Comparison of ENCODE assay signal across 9 mouse cellular contexts in genomic region chr11:109621183-109621582, GRCm38 (mm10). TPM values are rescaled to one million over a fixed set of nuclear protein-coding genes. Genes with fewer than 3 reads are reported as not detected.
DNase-seq lines count a peak whose midpoint lies in the region; ATAC-seq and TF ChIP-seq lines count a peak whose summit lies in the region.
"Had no signal": no experiment of that assay in that cellular context is flagged by ENCODE, and none has a peak within 500 bp of the region (broad histone marks: within the 10 kb centered on the region; RNA-seq: fewer than 3 reads in every experiment).

No protein-coding gene starts in this region.

- intact Hi-C loops in left cerebral cortex, postnatal 14 days (cut with DNase I), result loop anchor here (2.0 kb wide), 1 partner anchor 240 kb away; no protein-coding TSS in a partner anchor

- DNase-seq in midbrain, embryonic 10.5 days (ENCODE audit: low spot score), result peak; percentile 39
- peak; percentile 88 for DNase-seq in MEL (ENCODE audit: low read depth, low spot score)
- DNase-seq in brain, adult 2 months (ENCODE audit: low read depth, low spot score), result peak; percentile 84
- peak; percentile 76 to 77 for DNase-seq in left cerebral cortex, postnatal 14 days (ENCODE audit: low spot score in 2 of 2)
- peak; percentile 82 for DNase-seq in midbrain, postnatal 0 days (ENCODE audit: low spot score)
- no peak for DNase-seq in urinary bladder, adult 2 months (ENCODE audit: low spot score)

- H3K79me2 ChIP-seq in MEL (ENCODE audit: control insufficient read depth, insufficient read depth, low read length, poor library complexity), result no peaks in the 10 kb centered on the region

- peaks cover 8% of the 10 kb centered on the region; the same call in 1 of the 2 replicates for H3K4me1 ChIP-seq in midbrain, embryonic 10.5 days
- H3K4me1 ChIP-seq in midbrain, embryonic 15.5 days, result 0 out of 2 replicates have a peak, but pooled peaks cover 4% of the 10 kb centered on the region
- H3K4me1 ChIP-seq in MEL (ENCODE audit: control insufficient read depth in 1 of 2, insufficient read depth in 2 of 2, low read length in 2 of 2), result peaks cover 12 to 27% of the 10 kb centered on the region in 2 experiments
- peaks cover 37% of the 10 kb centered on the region for H3K4me1 ChIP-seq in heart, embryonic 15.5 days (replicated peaks)
- no peaks in the 10 kb centered on the region for H3K4me1 ChIP-seq in midbrain, postnatal 0 days (ENCODE audit: insufficient read depth, low read length)
- H3K4me1 ChIP-seq: neural tube, embryonic 12.5 days had no signal

- H3K36me3 ChIP-seq in midbrain, embryonic 10.5 days, result no peaks in the 10 kb centered on the region
- H3K36me3 ChIP-seq in midbrain, embryonic 15.5 days (replicated peaks), result no peaks in the 10 kb centered on the region
- H3K36me3 ChIP-seq in MEL (ENCODE audit: control insufficient read depth in 1 of 2, insufficient read depth in 2 of 2, low read length in 2 of 2), result peaks cover 0 to 24% of the 10 kb centered on the region in 2 experiments; a peak in 2 of 4 replicates
- no peaks in the 10 kb centered on the region for H3K36me3 ChIP-seq in heart, embryonic 15.5 days
- H3K36me3 ChIP-seq in midbrain, postnatal 0 days (ENCODE audit: insufficient read depth, low read length), result no peaks in the 10 kb centered on the region
- H3K36me3 ChIP-seq: neural tube, embryonic 12.5 days had no signal

- H3K4me3 ChIP-seq in midbrain, embryonic 10.5 days, result no peak overlapping the region
- no peak overlapping the region for H3K4me3 ChIP-seq in midbrain, embryonic 15.5 days
- H3K4me3 ChIP-seq in MEL (ENCODE audit: control insufficient read depth in 1 of 2, insufficient read depth in 1 of 2, low read depth in 2 of 2, low read length in 2 of 2), result no peak overlapping the region
- no peak overlapping the region for H3K4me3 ChIP-seq in heart, embryonic 15.5 days
- no peak overlapping the region for H3K4me3 ChIP-seq in midbrain, postnatal 0 days (ENCODE audit: low read depth, low read length)
- H3K4me3 ChIP-seq: neural tube, embryonic 12.5 days had no signal

- 0 out of 2 replicates have a peak, but pooled peaks cover 4% of the 10 kb centered on the region for H3K9me3 ChIP-seq in midbrain, embryonic 10.5 days (replicated peaks)
- H3K9me3 ChIP-seq in midbrain, embryonic 15.5 days, result no peaks in the 10 kb centered on the region
- H3K9me3 ChIP-seq in MEL (replicated peaks; ENCODE audit: insufficient read depth, low read length), result no peaks in the 10 kb centered on the region
- H3K9me3 ChIP-seq in heart, embryonic 15.5 days (replicated peaks), result no peaks in the 10 kb centered on the region
- H3K9me3 ChIP-seq in midbrain, postnatal 0 days (ENCODE audit: low read length), result no peaks in the 10 kb centered on the region
- H3K9me3 ChIP-seq: neural tube, embryonic 12.5 days had no signal

- no peak for ATAC-seq in midbrain, embryonic 15.5 days (replicated peaks)
- ATAC-seq in heart, embryonic 15.5 days (replicated peaks; ENCODE audit: insufficient number of reproducible peaks, insufficient read depth, low FRiP score, low read depth), result no peak
- no peak for ATAC-seq in midbrain, postnatal 0 days (ENCODE audit: low FRiP score)

- H3K4me2 ChIP-seq in midbrain, embryonic 15.5 days, result no peak overlapping the region
- H3K4me2 ChIP-seq in heart, embryonic 15.5 days, result no peak overlapping the region
- H3K4me2 ChIP-seq in midbrain, postnatal 0 days (ENCODE audit: low read depth, low read length, poor library complexity, severe bottlenecking), result no peak overlapping the region
- H3K4me2 ChIP-seq: neural tube, embryonic 12.5 days had no signal

- no peak overlapping the region for H3K27ac ChIP-seq in midbrain, embryonic 10.5 days (replicated peaks)
- H3K27ac ChIP-seq in midbrain, embryonic 15.5 days, result no peak overlapping the region
- no peak overlapping the region for H3K27ac ChIP-seq in MEL (ENCODE audit: control insufficient read depth, low read depth, low read length)
- peak overlapping the region; percentile 89; the same call in 1 of the 2 replicates for H3K27ac ChIP-seq in heart, embryonic 15.5 days
- H3K27ac ChIP-seq in midbrain, postnatal 0 days (ENCODE audit: low read depth, low read length), result no peak overlapping the region
- H3K27ac ChIP-seq: neural tube, embryonic 12.5 days had no signal

- TF ChIP-seq RAD21 in MEL (IDR thresholded peaks at IDR 0.05; ENCODE audit: low read depth, low read length), result peak; percentile 70

- peak; percentile 46 to 93 (median 92) for TF ChIP-seq CTCF in MEL (IDR thresholded peaks at IDR 0.05 in 2 of 3, conservative IDR thresholded peaks at IDR 0.05 in 1 of 3; ENCODE audit: control insufficient read depth in 1 of 3, insufficient read depth in 1 of 3, low read depth in 2 of 3, low read length in 3 of 3, poor library complexity in 1 of 3, severe bottlenecking in 1 of 3)
- TF ChIP-seq CTCF in midbrain, postnatal 0 days (IDR thresholded peaks at IDR 0.05), result peak; percentile 89

- no peaks in the 10 kb centered on the region for H3K27me3 ChIP-seq in midbrain, embryonic 10.5 days (ENCODE audit: low read depth, poor library complexity, severe bottlenecking)
- H3K27me3 ChIP-seq in midbrain, embryonic 15.5 days (replicated peaks), result no peaks in the 10 kb centered on the region
- H3K27me3 ChIP-seq in MEL (ENCODE audit: control insufficient read depth in 1 of 2, insufficient read depth in 2 of 2, low read length in 2 of 2), result no peaks in the 10 kb centered on the region
- H3K27me3 ChIP-seq in heart, embryonic 15.5 days, result no peaks in the 10 kb centered on the region
- no peaks in the 10 kb centered on the region for H3K27me3 ChIP-seq in midbrain, postnatal 0 days (ENCODE audit: insufficient read depth, low read length)
- H3K27me3 ChIP-seq: neural tube, embryonic 12.5 days had no signal

- no peak for TF ChIP-seq EP300 in MEL (IDR thresholded peaks at IDR 0.05; ENCODE audit: low read depth in 1 of 2, low read length in 2 of 2)

- no peak for TF ChIP-seq POLR2A in MEL (IDR thresholded peaks at IDR 0.05; ENCODE audit: control insufficient read depth in 1 of 2, insufficient read depth in 1 of 2, low read depth in 1 of 2, low read length in 2 of 2, poor library complexity in 1 of 2)

- WGBS in midbrain, embryonic 10.5 days, result 23% methylated on average over 2 of the region's 2 CpGs
- WGBS in midbrain, embryonic 15.5 days, result 9% methylated on average over 2 of the region's 2 CpGs
- WGBS in heart, embryonic 15.5 days, result 9% methylated on average over 2 of the region's 2 CpGs
- 14% methylated on average over 2 of the region's 2 CpGs for WGBS in midbrain, postnatal 0 days

- no peak overlapping the region for H3K9ac ChIP-seq in midbrain, embryonic 15.5 days
- no peak overlapping the region for H3K9ac ChIP-seq in MEL (ENCODE audit: control insufficient read depth, low read depth, low read length, poor library complexity, severe bottlenecking)
- no peak overlapping the region for H3K9ac ChIP-seq in heart, embryonic 15.5 days
- H3K9ac ChIP-seq in midbrain, postnatal 0 days (replicated peaks; ENCODE audit: low read length, poor library complexity, severe bottlenecking), result no peak overlapping the region
- H3K9ac ChIP-seq: neural tube, embryonic 12.5 days had no signal

TF ChIP-seq in MEL, 35 proteins besides CTCF, POLR2A, EP300 and RAD21 (continues in another document):
- TF ChIP-seq SMC3 (IDR thresholded peaks at IDR 0.05; ENCODE audit: low read depth, low read length) (peak; percentile 91), RCOR1 (IDR thresholded peaks at IDR 0.05; ENCODE audit: low read depth, low read length) (no peak), ZC3H11A (IDR thresholded peaks at IDR 0.05; ENCODE audit: low read depth, low read length) (peak; percentile 57), TBP (IDR thresholded peaks at IDR 0.05; ENCODE audit: low read depth, low read length) (peak; percentile 39; the same call in 1 of the 2 replicates), ETS1 (IDR thresholded peaks at IDR 0.05; ENCODE audit: low read depth, low read length) (peak; percentile 6; the same call in 1 of the 2 replicates), GABPA (IDR thresholded peaks at IDR 0.05; ENCODE audit: low read depth, low read length) (no peak), JUND (IDR thresholded peaks at IDR 0.05; ENCODE audit: low read depth, low read length) (peak; percentile 77; the same call in 1 of the 2 replicates), TCF12 (IDR thresholded peaks at IDR 0.05; ENCODE audit: low read depth, low read length) (no peak), MAFK (IDR thresholded peaks at IDR 0.05; ENCODE audit: borderline replicate concordance, low read depth, low read length) (no peak), NRF1 (IDR thresholded peaks at IDR 0.05; ENCODE audit: insufficient read depth, low read depth, low read length, poor library complexity, severe bottlenecking) (no peak), SIN3A (IDR thresholded peaks at IDR 0.05; ENCODE audit: low read length) (peak; percentile 42; the same call in 1 of the 2 replicates), BHLHE40 (IDR thresholded peaks at IDR 0.05; ENCODE audit: borderline replicate concordance, low read depth, low read length) (no peak)

RNA-seq across cellular contexts. Expression of gene Wipi1, which starts 9.4 kb away (rescaled TPM):
- 17.9 and 19.4 TPM in 2 replicates for polyA plus RNA-seq in midbrain, embryonic 10.5 days (2016; fragmentation: Nextera tagmentation; extraction: Ambion mirVana)
- 14.8 and 15.2 TPM in 2 replicates for polyA plus RNA-seq in midbrain, embryonic 15.5 days (2015; fragmentation: Nextera tagmentation; extraction: Ambion mirVana)
- 2.5 and 2.6 TPM in 2 replicates for total RNA-seq in MEL (2012; rRNA removed)
- 1 to 10 TPM in 1 of 2 experiments, not detected in 1; 8.2 TPM for polyA plus RNA-seq in MEL (2012; ENCODE audit: insufficient read depth in 1 of 2, insufficient read length in 2 of 2, low read depth in 1 of 2, low replicate concordance in 2 of 2, missing spikeins in 1 of 2)
- 50.9 and 54.1 TPM in 2 replicates for polyA plus RNA-seq in heart, embryonic 15.5 days (2015; fragmentation: Nextera tagmentation; extraction: Ambion mirVana)
- 10 to 100 TPM; 21.8 to 22.2 TPM for total RNA-seq in left cerebral cortex, postnatal 14 days (2021)
- 12.7 and 14.9 TPM in 2 replicates for total RNA-seq in midbrain, postnatal 0 days (2014; rRNA removed)
- 17.1 and 18.3 TPM in 2 replicates for polyA plus RNA-seq in midbrain, postnatal 0 days (2015; fragmentation: Nextera tagmentation; extraction: Ambion mirVana)
- polyA plus RNA-seq in urinary bladder, adult 2 months (2012; rRNA removed), result 44.9 and 49.1 TPM in 2 replicates

RNA-seq across cellular contexts. Expression of gene Prkar1a, which starts 28.0 kb away (rescaled TPM):
- polyA plus RNA-seq in midbrain, embryonic 10.5 days (2016; fragmentation: Nextera tagmentation; extraction: Ambion mirVana), result 309 and 361 TPM in 2 replicates
- polyA plus RNA-seq in midbrain, embryonic 15.5 days (2015; fragmentation: Nextera tagmentation; extraction: Ambion mirVana), result 480 and 512 TPM in 2 replicates
- total RNA-seq in MEL (2012; rRNA removed), result 69.6 and 70.2 TPM in 2 replicates
- polyA plus RNA-seq in MEL (2012; ENCODE audit: insufficient read depth in 1 of 2, insufficient read length in 2 of 2, low read depth in 1 of 2, low replicate concordance in 2 of 2, missing spikeins in 1 of 2), result 100 to 1,000 TPM in 1 of 2 experiments, not detected in 1; 152 TPM
- 426 and 427 TPM in 2 replicates for polyA plus RNA-seq in heart, embryonic 15.5 days (2015; fragmentation: Nextera tagmentation; extraction: Ambion mirVana)
- total RNA-seq in left cerebral cortex, postnatal 14 days (2021), result 100 to 1,000 TPM; 470 to 506 TPM
- total RNA-seq in midbrain, postnatal 0 days (2014; rRNA removed), result 231 and 289 TPM in 2 replicates
- polyA plus RNA-seq in midbrain, postnatal 0 days (2015; fragmentation: Nextera tagmentation; extraction: Ambion mirVana), result 467 and 473 TPM in 2 replicates
- 176 and 189 TPM in 2 replicates for polyA plus RNA-seq in urinary bladder, adult 2 months (2012; rRNA removed)
